Mouse (Mus musculus) MEL (cell line): ENCODE data around the gene Cd247.

Source experiments
- CTCF ChIP-seq, 3 experiments: IDR thresholded peaks in 2 of 3; conservative IDR thresholded peaks in 1 of 3; 2 replicates each; pipeline ENCODE4 v1.5.1; 2011 to 2012; ENCODE audit warnings: low read length in 3 of 3, low read depth in 2 of 3, mild to moderate bottlenecking in 2 of 3, improper control_type of control experiment in 1 of 3, inconsistent platforms in 1 of 3, mixed read lengths in 1 of 3, moderate library complexity in 1 of 3; ENCODE audit not compliant: control insufficient read depth in 1 of 3, insufficient read depth in 1 of 3, poor library complexity in 1 of 3, severe bottlenecking in 1 of 3
- GABPA ChIP-seq: IDR thresholded peaks from 2 replicates; pipeline ENCODE4 v1.6.1; 2012; ENCODE audit warnings: low read depth, mild to moderate bottlenecking, inconsistent platforms, low read length, improper control_type of control experiment, moderate library complexity
- HCFC1 ChIP-seq: IDR thresholded peaks from 2 replicates; pipeline ENCODE4 v1.6.1; 2012; ENCODE audit warnings: low read depth, mild to moderate bottlenecking, inconsistent platforms, low read length, improper control_type of control experiment, moderate library complexity
- KAT2A ChIP-seq: conservative IDR thresholded peaks from 2 replicates; pipeline ENCODE4 v1.6.1; 2012; ENCODE audit warnings: low read depth, low read length, improper control_type of control experiment, inconsistent platforms
- MYB ChIP-seq: IDR thresholded peaks from 2 replicates; pipeline ENCODE4 v1.6.1; 2011; ENCODE audit warnings: mild to moderate bottlenecking, low read depth, low read length, improper control_type of control experiment
- RAD21 ChIP-seq: IDR thresholded peaks from 2 replicates; pipeline ENCODE4 v1.6.1; 2011; ENCODE audit warnings: mild to moderate bottlenecking, low read depth, low read length, improper control_type of control experiment
- RCOR1 ChIP-seq: IDR thresholded peaks from 2 replicates; pipeline ENCODE4 v1.6.1; 2012; ENCODE audit warnings: low read depth, mild to moderate bottlenecking, inconsistent platforms, low read length, improper control_type of control experiment

DNA sequence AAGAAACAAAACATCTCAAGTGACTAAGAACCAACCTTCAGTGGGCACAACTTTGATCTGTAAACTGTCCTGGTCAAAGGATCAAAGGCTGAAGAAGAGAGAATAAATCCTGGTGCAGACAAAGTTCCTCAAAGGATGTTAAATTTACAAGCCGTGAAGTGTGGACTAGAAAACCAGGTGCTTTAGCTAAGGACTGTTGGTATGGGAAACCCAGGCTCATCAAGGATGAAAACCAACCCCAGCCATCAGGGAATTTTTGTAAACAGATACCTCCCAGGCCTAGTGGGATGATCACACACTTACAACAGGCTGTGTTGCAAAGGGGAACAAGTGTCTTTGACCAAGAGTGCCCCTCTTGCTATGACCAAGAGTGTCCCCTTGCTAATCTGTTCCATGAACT is 49.5 kb upstream of the Cd247 start:
- TF ChIP-seq KAT2A (no peak), RAD21 (no peak), CTCF (IDR thresholded peaks at IDR 0.05 in 2 of 3, conservative IDR thresholded peaks at IDR 0.05 in 1 of 3; ENCODE audit: control insufficient read depth in 1 of 3, insufficient read depth in 1 of 3, low read depth in 2 of 3, low read length in 3 of 3, poor library complexity in 1 of 3, severe bottlenecking in 1 of 3) (no peak), MYB (no peak), GABPA (no peak), HCFC1 (no peak), RCOR1 (no peak)
